Mouse (Mus musculus) midbrain, postnatal 0 days (tissue): ENCODE data around the gene Slit3. TPM values are rescaled to one million over a fixed set of nuclear protein-coding genes. Genes with fewer than 3 reads are reported as not detected.

Experiments
- ATAC-seq: fragments of 200-750 bp; cut with Nextera tagmentation; 2 replicates; pipeline ENCODE4 v1.8.0; 2017; ENCODE audit warnings: moderate number of reproducible peaks, mild to moderate bottlenecking, moderate TSS enrichment, moderate library complexity; ENCODE audit not compliant: low FRiP score
- DNase-seq: peaks from one replicate; pipeline ENCODE4 v3.0.0-alpha.2; 2015; ENCODE audit warnings: low spot score
- H3K27ac ChIP-seq: fragments of 300-500 bp; sonication (generic); 2 replicates; pipeline ENCODE4 v1.5.1; 2014; ENCODE audit warnings: low read depth, mild to moderate bottlenecking, low read length, mixed read lengths
- H3K27me3 ChIP-seq: fragments of 300-500 bp; sonication (generic); 2 replicates; pipeline ENCODE4 v1.6.1; 2014; ENCODE audit warnings: low read length, control low read depth, mixed read lengths; ENCODE audit not compliant: insufficient read depth
- H3K36me3 ChIP-seq: fragments of 300-500 bp; sonication (generic); 2 replicates; pipeline ENCODE4 v1.6.1; 2014; ENCODE audit warnings: low read length, control low read depth, mixed read lengths; ENCODE audit not compliant: insufficient read depth
- H3K4me1 ChIP-seq: fragments of 300-500 bp; sonication (generic); 2 replicates; pipeline ENCODE4 v1.6.1; 2014; ENCODE audit warnings: mild to moderate bottlenecking, control low read depth, antibody characterized with exemption, low read length, mixed read lengths; ENCODE audit not compliant: insufficient read depth
- H3K4me2 ChIP-seq: fragments of 300-500 bp; sonication (generic); 2 replicates; pipeline ENCODE4 v1.6.1; 2014; ENCODE audit warnings: low read depth, mild to moderate bottlenecking, low read length, mixed read lengths; ENCODE audit not compliant: poor library complexity, severe bottlenecking
- H3K4me3 ChIP-seq: fragments of 300-500 bp; sonication (generic); 2 replicates; pipeline ENCODE4 v1.5.1; 2014; ENCODE audit warnings: low read depth, mild to moderate bottlenecking, low read length, moderate library complexity
- H3K9ac ChIP-seq: fragments of 300-500 bp; sonication (generic); replicated peaks from 2 replicates; pipeline ENCODE4 v1.6.1; 2014; ENCODE audit warnings: mild to moderate bottlenecking, low read length, moderate library complexity, mixed read lengths; ENCODE audit not compliant: poor library complexity, severe bottlenecking
- H3K9me3 ChIP-seq: fragments of 300-500 bp; sonication (generic); 2 replicates; pipeline ENCODE4 v1.6.1; 2016; ENCODE audit warnings: low read length, control low read depth
- CTCF ChIP-seq: IDR thresholded peaks from 2 replicates; pipeline ENCODE4 v1.5.1; 2016; ENCODE audit warnings: antibody characterized with exemption, mild to moderate bottlenecking
- WGBS: fragments of 180-500 bp; shearing (Covaris S2); extraction: QIAGEN DNeasy Blood & Tissue Kit; methylation state at CpG from one replicate; pipeline ENCODE4 v1.1.7; 2014; 5-methylcytosine and 5-hydroxymethylcytosine counted together
- polyA plus RNA-seq: library from polyadenylated mRNA; unstranded; fragments of >200 nt; fragmentation: Nextera tagmentation; extraction: Ambion mirVana; gene quantifications from 2 replicates; pipeline ENCODE4 v1.2.1, GENCODE M21; 2015
- total RNA-seq: library from RNA; depleted of rRNA; stranded (reverse); fragments of >200 nt; gene quantifications from 2 replicates; pipeline ENCODE4 v1.2.3, GENCODE M21; 2014

The Slit3 gene
- total and polyA plus RNA-seq, 2 experiments from 2014 or later, result 3.6 to 7.7 TPM

DNA sequence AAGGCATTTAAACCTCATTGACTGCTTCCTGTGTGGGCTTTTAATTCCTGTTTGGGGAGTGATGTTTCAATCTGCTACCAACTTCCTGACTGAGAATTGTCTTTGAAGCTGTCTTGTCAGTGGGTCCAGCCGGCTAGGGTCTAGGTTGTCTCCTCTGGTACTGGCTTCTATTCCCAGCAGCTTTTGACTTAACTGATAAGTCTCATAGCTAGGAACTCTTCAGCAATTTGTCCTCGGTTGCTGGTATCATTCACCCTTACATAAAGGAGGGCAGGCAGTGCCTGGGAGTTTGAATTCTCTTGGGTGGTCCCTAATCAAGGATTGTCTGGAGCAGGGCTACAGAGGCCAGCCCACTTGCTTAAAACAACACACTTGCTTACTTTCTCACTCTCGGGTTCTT lies 381.1 kb downstream of the Slit3 start:
- ATAC-seq, result no peak
- H3K4me2 ChIP-seq, result no peak overlapping the region
- DNase-seq, result no peak
- TF ChIP-seq CTCF, result no peak
- H3K4me1 ChIP-seq, result no peaks in the 10 kb centered on the region
- H3K36me3 ChIP-seq, result no peaks in the 10 kb centered on the region
- WGBS, result 24% methylated on average over 3 of the region's 3 CpGs
- H3K9me3 ChIP-seq, result no peaks in the 10 kb centered on the region
- peaks cover 26% of the 10 kb centered on the region; the same call in 1 of the 2 replicates for H3K27me3 ChIP-seq
- H3K9ac ChIP-seq, result no peak overlapping the region
- no peak overlapping the region for H3K27ac ChIP-seq
- no peak overlapping the region for H3K4me3 ChIP-seq

DNA sequence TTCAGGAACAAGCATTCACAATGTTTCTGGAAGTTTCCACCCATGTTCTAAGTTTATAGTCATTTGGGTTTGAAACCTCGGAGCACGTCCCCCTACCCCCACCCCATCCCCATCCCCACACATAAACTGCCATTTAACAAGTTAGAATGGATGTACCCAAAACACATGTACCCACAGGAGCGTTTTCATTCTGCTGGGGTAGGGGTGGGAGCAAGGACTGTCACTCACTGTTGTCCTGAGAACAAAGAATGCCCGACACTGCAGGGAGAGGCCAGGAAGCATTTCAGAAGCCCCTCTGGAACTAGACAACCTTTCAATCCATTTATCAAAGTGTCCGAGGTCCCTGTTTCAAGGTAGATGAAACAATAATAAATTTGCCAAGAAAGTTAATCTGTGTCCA lies 383.0 kb downstream of the Slit3 start:
- no peak for ATAC-seq
- H3K9me3 ChIP-seq, result no peaks in the 10 kb centered on the region
- H3K4me3 ChIP-seq, result no peak overlapping the region
- H3K4me1 ChIP-seq, result no peaks in the 10 kb centered on the region
- no peak overlapping the region for H3K4me2 ChIP-seq
- TF ChIP-seq CTCF, result no peak
- no peak overlapping the region for H3K27ac ChIP-seq
- H3K9ac ChIP-seq, result no peak overlapping the region
- 20% methylated on average over 5 of the region's 5 CpGs for WGBS
- peaks cover 24% of the 10 kb centered on the region; the same call in 1 of the 2 replicates for H3K27me3 ChIP-seq
- no peaks in the 10 kb centered on the region for H3K36me3 ChIP-seq
- no peak for DNase-seq

DNA sequence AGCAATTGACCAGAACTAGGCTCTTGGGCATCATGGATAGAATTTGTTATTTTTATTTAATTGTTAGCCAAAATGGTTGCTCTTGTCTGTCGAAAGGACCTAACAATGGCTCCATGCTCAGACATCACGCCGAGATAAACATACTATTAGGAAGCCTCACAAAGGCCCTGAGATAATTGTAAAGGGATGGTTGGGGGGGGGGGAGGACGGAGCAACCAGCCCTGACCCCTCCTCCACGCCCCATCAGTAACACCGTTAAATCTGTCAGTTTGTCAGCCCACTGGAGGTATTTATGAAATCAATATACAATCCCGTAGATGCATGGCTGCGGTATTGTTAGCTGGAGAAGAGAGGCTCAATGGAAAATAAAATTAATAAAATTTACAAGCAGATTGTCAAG lies 383.9 kb downstream of the Slit3 start:
- 41% methylated on average over 8 of the region's 8 CpGs for WGBS
- Histone ChIP-seq H3K9me3 (no peaks in the 10 kb centered on the region), H3K27me3 (peaks cover 19% of the 10 kb centered on the region; the same call in 1 of the 2 replicates), H3K9ac (no peak overlapping the region), H3K4me3 (no peak overlapping the region), H3K4me2 (no peak overlapping the region), H3K4me1 (no peaks in the 10 kb centered on the region), H3K27ac (no peak overlapping the region), H3K36me3 (no peaks in the 10 kb centered on the region)
- no peak for DNase-seq
- TF ChIP-seq CTCF, result no peak
- ATAC-seq, result no peak

DNA sequence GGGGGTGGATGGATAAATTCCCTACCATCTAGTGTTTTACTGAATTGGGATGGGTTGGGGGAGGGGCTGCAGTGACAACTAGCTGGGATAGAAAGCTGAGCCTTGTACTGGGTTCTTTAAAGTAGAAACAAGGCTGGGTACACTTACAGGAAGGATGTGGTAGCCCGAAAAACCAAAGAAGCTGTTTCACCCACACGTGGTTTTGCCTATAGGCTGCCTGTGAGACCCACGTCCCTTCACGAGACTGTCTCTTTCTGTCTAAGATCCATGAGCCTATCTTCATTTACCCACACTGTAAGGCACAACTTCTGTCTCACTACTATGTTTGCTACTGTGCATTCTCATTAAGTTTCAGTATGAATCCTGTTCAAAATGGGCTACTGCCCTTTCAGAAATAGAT lies 384.3 kb downstream of the Slit3 start:
- TF ChIP-seq CTCF, result no peak
- DNase-seq (no peak), ATAC-seq (no peak)
- Histone ChIP-seq H3K27ac (no peak overlapping the region), H3K36me3 (no peaks in the 10 kb centered on the region), H3K4me2 (no peak overlapping the region), H3K9ac (no peak overlapping the region), H3K27me3 (peaks cover 15% of the 10 kb centered on the region; the same call in 1 of the 2 replicates), H3K4me1 (no peaks in the 10 kb centered on the region), H3K4me3 (no peak overlapping the region), H3K9me3 (no peaks in the 10 kb centered on the region)
- 55% methylated on average over 4 of the region's 4 CpGs for WGBS

DNA sequence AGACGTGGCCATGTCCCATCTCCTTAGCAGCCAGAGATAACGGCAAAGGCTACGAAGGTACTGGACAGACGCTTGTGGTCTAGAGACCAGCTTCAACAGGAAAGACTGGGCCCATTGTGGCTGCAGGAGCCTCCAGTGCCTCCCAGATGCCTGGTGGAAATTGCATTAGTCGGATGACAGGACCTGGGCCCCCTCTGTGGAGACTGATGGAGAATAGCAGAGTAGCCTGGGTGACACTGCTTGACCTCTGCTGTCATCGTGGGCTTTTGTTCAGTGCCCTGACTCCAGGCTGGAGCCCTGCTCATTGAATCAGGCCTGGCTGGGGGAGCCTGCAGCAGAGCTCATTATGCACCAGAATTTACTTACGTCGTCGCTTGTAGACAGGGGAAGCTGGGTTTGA lies 384.8 kb downstream of the Slit3 start:
- no peak overlapping the region for H3K4me2 ChIP-seq
- TF ChIP-seq CTCF, result no peak
- H3K9me3 ChIP-seq, result no peaks in the 10 kb centered on the region
- no peaks in the 10 kb centered on the region for H3K4me1 ChIP-seq
- no peak overlapping the region for H3K9ac ChIP-seq
- peaks cover 15% of the 10 kb centered on the region; the same call in 1 of the 2 replicates for H3K27me3 ChIP-seq
- ATAC-seq (no peak), DNase-seq (no peak)
- no peak overlapping the region for H3K4me3 ChIP-seq
- H3K36me3 ChIP-seq, result no peaks in the 10 kb centered on the region
- no peak overlapping the region for H3K27ac ChIP-seq
- WGBS, result 41% methylated on average over 9 of the region's 9 CpGs

DNA sequence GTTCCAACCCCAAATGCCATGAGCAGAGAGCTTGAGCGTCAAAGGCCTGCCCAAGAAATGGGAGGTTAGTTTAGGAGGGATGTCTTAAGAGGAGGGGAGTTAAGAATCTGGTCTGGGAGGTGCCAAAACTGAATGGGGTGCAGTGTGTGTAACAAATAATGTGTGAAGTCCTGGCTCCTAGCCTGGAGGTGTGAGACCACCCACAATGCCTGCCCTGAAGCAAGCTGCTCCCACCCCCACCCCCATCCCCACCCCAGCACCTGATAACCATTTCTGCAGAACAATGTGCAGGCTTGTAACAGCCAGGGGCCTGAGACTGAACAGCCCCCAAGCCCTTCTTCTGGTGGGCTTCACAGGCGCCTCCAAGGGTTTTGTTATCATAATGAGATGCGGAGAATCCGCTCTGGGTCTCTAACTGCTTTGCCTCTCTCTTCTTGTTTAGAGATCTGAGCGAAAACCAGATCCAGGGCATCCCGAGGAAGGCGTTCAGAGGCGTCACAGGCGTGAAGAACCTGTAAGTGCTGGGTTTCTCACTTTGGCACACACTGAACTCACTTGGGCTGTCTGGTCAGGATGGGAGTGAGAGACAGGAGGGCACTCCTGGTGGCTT lies 386.9 kb downstream of the Slit3 start:
- Histone ChIP-seq H3K27me3 (peaks cover 15% of the 10 kb centered on the region; the same call in 1 of the 2 replicates), H3K9ac (no peak overlapping the region), H3K27ac (no peak overlapping the region), H3K4me2 (no peak overlapping the region), H3K9me3 (no peaks in the 10 kb centered on the region), H3K4me1 (no peaks in the 10 kb centered on the region), H3K4me3 (no peak overlapping the region), H3K36me3 (no peaks in the 10 kb centered on the region)
- DNase-seq (no peak), ATAC-seq (no peak)
- TF ChIP-seq CTCF, result no peak
- 35% methylated on average over 9 of the region's 9 CpGs for WGBS
